Mouse (Mus musculus): Measurements from ENCODE around the gene Macf1.
A peak's percentile ranks its signal among the peaks of the same experiment; 100 is the strongest.
"Not testable (repeated sequence)": the region's sequence is repeated elsewhere in the genome, so short reads cannot be mapped to it uniquely, and the experiment has no call there.

Macf1 gene

DNA sequence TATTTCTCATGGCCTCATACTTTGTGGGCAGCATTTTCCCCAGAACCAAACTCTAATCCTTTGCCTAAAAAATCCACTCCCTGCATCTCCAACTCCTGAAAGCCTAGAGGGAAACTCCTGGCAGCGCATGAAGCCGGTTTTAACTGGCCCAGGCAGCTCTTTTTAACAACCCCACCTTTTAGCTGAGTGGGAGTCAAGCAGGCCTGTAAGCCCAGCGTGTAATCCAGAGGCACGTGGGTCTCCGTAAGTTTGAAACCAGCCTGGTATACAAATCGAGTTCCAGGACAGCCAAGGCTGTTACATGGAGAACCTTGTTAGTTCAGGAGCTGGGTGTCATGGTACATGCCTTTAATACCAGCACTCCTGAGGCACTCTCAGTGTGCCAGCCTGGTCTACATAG is 14.5 kb downstream of the Macf1 start:
- DNase-seq: no peak

DNA sequence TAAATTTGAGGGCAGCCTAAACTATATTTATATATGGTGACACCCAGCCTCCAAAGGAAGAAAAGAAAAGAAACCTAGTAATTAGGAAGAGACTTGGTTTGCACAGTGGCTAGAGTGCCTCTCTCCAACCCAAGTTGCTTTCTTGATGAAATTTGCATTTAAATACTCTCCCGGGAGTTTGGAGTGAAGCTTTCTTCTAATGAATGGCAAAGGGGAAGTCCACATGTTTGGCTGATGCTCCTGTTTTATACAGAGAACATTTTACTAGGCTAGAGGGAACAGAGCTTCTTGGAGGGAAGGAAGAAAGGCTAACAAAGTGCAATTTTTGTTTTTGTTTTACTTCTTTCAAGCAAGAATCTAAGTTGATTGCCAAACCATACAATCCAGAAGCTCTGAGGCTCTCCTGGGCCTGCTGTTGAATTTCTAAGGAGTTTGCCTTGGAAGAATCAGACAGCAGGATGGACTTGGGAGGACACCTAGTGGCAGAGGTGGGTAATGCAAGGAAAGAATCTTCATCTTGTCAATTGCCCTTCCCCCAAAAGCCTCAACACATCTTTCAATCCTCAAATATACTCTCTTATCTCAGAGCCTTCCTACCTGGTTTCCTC is 16.8 kb downstream of the Macf1 start:
- peak; percentile 92 to 93 for DNase-seq

DNA sequence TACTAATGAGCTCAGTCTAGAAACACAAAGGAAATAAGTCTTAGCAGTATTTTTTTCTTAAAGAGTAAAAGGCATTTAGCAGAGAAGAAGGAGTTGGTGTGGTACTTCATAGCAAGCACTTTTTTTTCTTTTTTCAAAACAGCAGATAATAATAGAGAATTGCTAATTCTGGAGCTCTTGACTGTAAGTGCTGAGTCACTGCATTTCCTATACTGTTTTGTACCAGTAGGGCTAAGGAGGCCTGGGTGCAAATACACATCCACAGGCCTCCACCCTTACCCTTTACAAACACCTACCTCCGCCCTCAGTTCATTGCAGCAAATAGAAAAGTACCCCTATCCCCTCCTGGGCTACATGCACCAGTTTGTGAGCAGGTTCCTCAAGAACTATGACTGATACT is 17.6 kb downstream of the Macf1 start:
- no peak for DNase-seq

DNA sequence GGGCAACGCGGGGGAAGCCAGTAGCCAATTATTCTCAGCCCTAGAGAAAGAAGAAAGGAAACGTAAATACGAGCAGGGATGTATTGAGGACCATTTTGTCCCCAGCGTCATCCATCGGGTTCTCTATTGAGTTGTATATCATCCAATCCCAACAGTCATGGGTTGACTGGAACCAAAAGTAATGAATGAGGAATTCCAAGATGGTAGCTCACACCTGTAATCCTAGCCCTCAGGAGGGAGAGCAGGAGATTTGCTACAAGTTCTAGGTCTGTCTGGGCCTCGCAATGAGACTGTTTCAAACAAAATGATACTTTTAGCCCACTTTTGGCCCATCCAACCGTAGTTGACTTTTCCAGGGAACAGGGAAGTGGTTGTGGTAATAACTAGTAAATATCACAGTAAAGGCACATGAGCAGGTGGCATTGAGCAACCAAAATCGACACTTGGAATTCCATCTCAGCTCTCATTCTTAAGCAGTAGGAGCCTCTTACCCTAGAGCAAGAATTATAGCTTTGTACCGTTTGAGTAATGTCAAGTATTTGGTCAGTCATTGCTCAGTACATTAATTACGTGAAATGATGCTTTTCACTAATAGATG is 18.4 kb downstream of the Macf1 start:
- DNase-seq: no peak

DNA sequence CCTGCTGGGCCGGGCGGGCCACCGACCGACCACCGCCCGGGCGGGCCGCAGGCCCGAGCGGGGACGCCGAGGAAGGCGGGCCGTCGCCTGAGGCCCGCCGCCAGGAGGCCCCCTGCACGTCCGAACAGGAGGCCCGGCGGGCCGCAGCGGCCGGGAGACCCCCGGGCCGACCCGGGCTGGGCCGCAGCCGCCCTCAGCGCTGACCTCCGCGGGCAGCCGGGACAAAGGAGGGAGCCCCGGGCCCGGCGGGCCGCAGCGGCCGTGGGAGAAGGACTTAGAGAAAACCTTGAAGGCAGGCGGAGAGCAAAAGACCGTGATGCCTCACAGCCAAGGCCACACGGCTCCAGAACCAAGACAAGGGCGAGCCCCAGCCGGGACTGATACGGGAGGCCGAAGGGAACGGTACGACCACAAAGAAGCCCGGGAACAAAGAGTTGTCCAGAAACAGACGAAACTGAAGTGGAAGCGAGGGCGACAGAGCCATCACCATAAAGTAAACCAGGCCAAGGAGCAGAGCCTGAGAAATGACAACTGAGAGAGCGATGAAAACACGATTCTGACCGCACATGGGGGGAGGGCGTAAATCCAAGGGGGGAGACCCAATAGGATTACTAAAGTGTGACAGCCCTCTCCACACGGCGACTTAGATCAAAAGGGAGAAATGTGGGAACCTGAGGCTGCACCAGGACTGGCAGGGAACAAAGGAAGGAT is 19.1 kb downstream of the Macf1 start:
- peak; percentile 42 to 44 for DNase-seq

DNA sequence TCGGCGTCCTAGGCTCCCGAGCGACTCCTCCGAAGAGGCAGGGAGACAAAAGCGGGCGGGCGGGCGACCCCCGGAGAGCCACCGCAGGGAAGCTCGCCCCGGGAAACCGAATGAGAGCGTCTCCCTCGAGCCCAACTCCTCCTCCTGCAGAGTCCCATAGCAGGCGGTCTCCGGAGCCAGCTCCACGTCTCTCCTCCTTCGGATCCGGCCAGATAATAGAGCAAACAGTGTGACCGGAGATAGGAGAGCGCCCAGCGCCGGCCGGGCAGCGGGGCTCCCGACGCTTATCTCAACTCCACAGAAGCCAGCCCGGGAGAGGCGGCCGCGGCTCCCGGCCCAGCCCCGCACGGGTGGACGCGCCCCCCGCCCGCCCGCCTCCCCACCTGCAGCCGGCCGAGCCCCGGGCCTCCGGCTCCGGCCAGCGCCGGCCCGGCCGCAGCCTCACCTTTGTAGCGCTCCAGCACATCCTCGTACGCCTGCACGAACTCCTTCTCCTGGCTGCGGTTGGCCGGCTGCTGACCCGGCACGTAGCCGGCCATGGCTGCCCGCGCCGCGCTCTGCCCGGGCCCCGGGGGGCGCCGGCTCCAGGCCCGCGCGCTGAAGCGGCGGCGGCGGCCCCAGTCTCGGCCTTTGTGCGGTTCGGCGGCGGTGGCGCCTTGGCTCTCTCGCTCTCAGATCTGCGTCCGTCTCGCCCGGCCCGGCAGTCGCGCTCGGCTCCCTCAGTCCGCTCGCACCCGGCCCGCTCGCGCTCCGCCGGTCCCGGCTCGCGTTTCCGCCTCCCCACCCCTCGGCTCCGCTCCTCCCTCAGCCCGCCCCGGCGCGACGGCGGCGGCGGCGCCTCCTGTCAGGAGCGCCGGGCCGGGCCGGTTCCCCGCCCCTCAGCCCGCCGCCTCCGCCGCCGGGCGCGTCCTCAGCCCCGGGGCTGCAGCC is 19.9 kb downstream of the Macf1 start:
- DNase-seq: peak; percentile 63 to 71

DNA sequence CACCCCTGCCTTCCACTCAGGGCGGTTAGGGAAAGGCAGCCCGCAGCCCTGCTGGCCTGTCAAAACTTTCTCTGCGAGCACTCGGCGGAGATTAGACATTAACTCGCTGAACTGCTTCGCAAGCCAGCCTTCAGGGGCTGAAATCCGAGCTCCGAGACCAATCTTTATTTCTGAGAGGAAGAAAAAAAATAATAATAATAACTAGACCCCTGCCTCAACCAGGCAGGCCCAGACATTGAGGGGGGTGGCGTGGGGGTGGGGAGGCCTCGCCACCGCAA is 20.5 kb downstream of the Macf1 start:
- no peak for DNase-seq

DNA sequence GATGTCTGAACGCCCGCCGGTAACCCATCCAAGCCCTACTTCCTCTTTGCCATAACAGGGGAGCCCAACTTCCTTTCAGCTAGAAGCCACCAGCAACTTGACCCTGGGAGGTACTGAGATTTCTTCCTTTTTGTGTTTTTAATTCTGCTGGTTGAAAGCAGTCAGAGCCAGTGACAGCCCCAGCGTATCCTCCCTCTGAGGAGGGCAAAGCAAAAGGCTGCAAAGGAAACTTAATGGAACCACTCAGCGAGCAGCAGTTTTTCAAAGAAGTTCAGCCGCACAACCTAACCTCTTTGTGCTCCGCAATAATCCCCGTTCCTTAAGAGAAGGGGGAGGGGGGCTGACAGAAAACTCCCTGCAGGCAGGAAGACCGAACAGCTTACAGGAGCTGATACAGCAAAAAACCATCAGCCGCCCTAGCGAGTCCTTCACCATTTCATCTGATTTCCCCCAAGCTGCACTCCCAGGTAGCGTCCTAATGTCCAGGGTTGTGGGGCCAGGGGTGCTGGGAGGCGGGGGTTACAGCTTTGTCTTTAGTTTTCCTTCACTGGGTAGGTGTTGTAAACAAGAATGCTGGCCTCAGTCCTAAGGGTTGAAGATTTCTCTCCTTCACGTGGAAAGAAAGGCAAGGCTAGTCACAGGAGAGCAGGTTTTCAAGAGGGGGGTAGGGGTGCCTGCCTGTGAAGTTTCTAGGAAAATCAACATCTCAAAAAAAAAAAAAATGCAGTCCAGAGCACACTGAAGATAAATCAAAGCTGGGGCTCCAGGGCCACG is 21.1 kb downstream of the Macf1 start:
- DNase-seq: no peak

DNA sequence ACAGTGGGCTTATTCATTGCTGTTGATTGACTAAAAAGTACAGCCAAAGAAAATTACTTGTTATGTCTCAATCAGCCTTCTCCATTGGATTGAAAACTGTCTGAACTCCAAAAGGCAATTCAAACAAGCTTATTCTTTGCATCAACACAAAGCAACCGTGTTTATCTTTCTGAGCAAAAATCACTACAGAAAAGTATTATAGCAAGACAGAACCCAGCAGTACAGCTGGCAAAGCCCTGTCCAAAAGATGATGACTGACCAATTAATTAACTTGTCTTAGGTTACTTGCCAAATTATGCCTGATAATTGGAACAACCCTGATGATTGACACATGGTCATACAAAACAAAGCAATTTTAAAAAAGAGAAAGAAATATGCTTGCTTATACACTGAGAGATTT is 26.0 kb downstream of the Macf1 start:
- DNase-seq: no peak

DNA sequence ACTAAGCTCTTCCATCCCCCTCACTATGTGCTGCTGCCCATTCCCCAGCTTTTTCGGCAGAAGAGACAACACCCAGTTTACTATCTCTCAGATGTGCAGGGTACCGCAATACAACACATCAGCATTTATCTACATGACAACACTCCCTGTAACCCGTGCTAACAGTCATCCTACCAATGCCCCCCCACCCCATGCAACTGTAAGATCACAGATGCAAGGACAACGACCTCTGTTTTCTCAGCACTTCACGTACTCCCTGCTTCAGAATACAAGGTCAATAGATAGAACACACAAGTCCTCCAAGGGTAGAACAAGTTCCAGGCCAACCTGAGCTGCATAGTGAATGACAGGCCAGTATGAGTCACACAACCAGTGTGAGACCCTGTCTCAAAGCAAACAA is 28.9 kb downstream of the Macf1 start:
- DNase-seq: no peak

DNA sequence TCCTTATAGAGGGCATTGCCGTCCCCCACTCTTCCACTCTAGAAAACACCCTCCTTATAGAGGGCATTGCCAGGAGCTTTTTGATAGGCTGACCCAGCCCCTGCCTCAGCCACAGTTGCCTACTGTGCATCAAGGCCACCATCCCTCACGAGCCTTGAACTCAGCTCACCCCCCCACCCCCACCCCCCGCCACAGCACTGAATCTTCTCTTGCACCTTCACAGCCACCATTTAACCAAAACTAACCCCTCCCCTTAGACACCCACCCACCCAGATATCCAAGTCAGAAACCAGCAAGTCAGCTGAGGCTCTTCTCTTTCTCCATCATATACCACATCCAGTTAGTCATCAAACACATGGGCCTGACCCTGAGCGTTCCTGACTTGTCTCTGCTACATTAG is 29.6 kb downstream of the Macf1 start:
- DNase-seq: no peak

DNA sequence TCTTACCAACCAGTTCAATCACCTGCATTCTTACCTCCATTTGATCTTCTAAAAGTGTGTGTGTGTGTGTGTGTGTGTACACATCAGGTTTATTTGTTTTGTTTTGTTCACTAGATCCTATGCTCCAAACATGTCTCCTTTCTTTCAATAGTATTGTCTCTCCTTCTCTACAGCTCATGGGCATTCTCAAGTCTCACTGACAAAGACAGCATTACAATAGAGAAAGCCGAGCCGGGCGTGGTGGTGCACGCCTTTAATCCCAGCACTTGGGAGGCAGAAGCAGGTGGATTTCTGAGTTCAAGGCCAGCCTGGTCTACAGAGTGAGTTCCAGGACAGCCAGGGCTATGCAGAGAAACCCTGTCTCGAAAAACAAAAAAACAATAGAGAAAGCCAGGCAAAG is 30.7 kb downstream of the Macf1 start:
- DNase-seq: not testable (repeated sequence)

DNA sequence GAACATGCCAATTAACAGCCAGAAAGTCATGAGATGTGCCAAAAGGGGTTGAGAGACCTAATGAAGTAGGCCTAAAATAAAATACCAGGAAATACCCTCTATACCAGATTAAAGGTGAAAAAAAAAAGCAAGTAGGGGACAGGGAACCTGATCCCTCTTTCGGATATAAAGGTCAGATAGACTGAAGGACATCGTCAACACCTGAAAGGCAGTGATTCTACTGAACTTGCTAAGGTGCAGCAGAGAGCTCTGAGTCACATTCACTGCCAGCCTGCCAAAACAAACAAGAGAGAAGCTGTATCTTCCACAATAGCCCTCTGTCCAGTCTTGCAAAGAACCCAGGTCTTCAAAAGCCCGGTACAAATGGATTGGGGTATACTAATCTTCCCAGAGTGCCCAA is 32.0 kb downstream of the Macf1 start:
- DNase-seq: no peak

DNA sequence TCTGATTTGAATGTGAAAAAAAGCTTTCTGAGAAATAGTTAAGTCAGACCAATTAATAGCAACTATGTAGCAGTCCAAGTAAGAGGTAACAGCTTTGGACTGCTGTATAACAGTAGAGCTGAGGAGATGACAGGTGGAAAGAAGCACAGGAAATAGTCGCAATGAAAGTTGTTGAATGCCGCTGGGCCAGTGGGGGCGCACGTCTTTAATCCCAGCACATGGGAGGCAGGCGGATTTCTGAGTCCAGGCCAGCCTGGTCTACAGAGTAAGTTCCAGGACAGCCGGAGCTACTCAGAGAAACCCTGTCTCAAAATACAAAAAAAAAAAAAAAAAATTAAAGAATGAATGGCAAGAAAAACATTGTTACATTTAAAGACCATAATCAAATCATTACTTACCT is 35.0 kb downstream of the Macf1 start:
- DNase-seq: no peak

DNA sequence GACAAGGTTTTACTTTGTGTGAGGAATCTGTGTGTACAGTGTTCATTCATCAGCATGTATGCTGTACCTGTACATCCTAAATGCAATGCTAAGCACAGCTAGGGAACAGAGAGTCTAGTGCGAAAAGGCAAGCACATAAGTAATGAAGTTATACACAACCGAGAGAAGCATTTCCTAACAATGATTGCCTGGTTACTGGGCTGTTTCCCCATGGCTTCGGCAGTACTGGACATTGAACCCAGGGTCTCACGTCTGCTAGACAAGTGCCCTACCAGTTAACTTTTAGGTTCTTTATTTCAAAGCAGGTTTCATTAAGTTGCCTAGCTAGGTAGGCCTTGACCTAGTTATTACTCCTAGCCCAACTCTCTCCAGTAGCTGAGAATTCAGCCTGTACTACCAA is 36.5 kb downstream of the Macf1 start:
- no peak for DNase-seq

DNA sequence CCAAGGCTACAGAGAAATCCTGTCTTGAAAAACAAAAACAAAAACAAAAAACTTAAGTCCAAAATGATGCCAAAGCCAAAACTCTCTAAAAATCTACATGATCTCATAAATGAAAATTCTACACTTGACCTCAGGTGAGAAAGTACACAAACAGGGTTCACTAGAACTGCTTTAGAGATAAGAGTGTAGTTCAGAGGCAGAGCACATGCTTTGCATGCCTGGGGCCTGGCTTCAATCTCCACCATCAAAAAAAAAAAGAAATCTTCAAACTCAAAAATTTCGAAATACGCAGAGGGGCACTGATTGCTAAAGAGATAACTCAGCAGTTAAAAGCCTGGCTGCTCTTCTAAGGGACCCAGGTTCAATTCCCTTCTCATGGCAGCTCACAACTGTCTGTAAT is 37.1 kb downstream of the Macf1 start:
- no peak for DNase-seq

DNA sequence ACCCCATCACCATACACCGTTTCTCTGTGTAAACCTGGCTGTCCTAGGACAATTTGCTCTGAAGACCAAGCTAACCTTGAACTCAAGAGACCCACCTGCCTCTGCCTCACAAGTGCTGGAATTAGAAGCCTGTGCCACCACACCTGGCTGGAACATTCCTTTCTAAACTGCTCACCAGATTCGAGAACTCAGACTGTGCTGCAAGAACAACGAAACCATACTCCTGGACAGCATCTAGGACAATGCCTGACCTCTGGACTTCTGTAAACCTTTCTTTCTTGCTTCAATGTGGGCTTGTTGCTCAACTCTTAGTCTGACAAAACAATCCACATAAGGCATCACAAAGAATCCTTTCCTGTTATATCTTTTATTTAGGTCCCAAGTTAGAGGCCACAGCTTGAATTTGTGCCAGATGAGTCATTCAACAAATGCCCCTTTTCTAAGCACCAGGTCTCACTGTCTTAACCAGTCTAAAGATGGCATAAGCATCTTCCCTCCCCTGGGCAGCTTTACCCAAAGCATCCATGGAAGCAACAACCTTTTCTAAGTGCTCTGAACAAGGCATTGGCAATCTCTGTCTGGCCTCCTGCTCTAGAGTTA is 38.8 kb downstream of the Macf1 start:
- no peak for DNase-seq

DNA sequence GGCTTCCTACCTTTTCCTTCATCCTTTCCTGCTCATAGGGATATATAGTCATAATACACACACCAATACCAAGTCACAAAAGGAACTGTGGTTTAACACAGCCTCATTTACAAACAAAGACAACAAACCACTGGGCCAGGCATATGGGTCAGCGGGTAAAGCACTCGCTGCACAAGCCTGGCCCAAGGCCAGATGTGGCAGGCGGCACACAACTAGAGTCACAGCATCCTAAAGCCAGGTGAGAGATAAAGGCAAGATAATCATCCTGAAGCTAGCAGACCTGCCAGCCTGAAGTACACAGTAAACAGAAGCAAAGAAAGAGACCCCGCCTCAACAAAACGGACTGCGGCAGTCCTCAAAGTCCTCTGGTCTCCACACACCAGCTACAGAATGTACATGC is 40.6 kb downstream of the Macf1 start:
- peak; percentile 30 to 47 for DNase-seq

DNA sequence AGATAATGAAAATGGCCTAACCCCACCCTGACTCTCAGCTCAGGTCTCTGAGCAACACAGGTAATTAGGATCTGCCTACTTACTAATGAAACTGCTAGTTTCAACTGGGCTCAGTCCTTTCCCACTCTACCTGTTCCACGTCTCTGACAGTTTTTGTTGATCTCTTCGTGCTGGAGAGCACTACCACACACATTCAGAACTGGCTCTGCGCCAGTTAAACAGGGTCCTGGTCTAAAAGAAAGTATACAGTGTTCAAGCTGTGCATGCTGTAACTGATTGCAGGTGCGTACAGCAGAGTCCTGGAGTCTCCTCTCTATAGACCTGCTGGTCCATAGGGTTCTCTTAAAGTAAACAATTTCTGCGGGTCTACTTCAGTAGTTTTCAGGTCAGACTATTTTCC is 41.3 kb downstream of the Macf1 start:
- no peak for DNase-seq

DNA sequence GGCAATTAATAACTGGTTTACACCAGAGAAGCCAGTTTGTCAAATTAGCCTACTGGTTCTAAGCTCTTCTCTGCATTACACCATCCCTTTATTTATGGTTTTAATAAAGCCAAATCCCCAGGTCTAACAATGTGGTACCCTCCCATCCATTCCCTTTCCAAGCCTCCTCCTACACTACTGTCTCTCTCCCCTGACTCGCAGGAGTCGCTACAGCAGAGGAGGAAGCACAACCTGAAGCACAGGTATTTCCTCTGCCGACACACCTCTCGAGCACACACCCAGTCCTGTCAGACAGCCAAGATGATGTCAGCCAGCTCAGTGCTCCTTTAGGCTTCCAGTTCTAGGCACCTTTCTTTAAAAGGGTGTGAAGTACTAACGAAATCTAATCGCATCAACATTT is 47.0 kb downstream of the Macf1 start:
- no peak for DNase-seq

DNA sequence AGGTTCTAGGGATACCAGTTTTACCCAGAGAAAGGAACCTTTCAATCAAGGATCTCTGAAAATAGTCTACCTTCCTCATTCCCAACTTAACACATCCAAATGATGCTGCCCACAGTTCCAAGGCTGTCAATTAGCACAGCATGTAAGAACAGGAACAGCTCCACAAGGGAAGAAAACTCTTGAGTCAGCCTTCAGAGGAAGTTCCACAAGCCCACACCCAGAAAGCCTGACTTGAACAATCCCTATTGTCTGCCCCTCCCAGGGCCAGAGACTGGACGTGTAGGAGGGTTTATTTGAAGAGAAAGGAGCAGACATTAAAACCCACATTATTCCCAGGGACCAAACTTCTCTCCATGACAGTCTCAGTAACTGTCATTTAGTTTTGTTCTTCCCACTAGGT is 48.7 kb downstream of the Macf1 start:
- no peak for DNase-seq

DNA sequence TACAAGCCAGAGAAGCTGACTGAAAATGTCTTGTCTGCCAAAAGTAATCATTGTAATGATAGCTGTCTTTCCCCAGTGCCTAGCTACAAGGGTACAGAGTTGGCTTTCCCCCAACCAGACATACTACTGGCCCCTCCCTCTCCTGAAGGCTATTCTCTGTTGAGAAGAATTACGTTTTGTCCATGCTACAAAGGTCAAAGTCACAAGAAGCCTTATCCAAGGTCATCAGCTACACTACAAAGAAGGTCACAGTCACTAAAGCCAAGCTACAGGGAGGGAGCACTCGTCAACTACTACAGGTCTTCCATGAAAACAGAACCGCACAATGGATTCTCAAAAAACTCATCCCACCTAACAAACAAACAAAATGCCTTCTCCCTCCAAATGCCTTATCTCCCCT is 49.7 kb downstream of the Macf1 start:
- no peak for DNase-seq

DNA sequence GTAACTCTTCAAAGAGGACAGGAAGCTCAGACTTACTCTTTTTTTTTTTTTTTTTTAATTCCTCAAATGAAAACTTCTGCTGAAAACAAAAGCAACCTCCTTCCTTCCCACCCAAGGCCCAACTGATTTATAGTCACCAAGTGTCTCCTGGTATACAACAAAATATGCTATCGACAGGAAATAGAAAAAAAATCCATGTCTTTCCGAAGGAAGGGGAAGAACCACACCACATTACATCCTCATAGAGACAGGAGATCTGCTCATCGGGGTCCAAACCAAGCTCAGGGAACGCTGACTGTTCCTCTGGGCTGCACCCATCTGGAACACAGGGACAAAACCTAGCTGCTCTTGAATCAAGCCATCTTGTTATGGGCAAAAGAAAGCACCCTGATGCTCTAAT is 50.3 kb downstream of the Macf1 start:
- DNase-seq: no peak
